Mouse (Mus musculus) neural tube, embryonic 14.5 days (tissue): ENCODE data around the gene Myo5c. TPM values are rescaled to one million over a fixed set of nuclear protein-coding genes. Genes with fewer than 3 reads are reported as not detected.
"Not testable (repeated sequence)": the region's sequence is repeated elsewhere in the genome, so short reads cannot be mapped to it uniquely, and the experiment has no call there.

ENCODE experiments used
- ATAC-seq: fragments of 200-750 bp; cut with Nextera tagmentation; 2 replicates; pipeline ENCODE4 v1.8.0; 2017; ENCODE audit warnings: low read depth, mild to moderate bottlenecking, moderate TSS enrichment, moderate library complexity
- H3K27ac ChIP-seq: fragments of 300-500 bp; sonication (generic); 2 replicates; pipeline ENCODE4 v1.5.1; 2014; ENCODE audit warnings: low read depth, mild to moderate bottlenecking, control low read depth, low read length, moderate library complexity, mixed read lengths
- H3K27me3 ChIP-seq: fragments of 300-500 bp; sonication (generic); 2 replicates; pipeline ENCODE4 v1.6.1; 2014; ENCODE audit warnings: low read length; ENCODE audit not compliant: control insufficient read depth, insufficient read depth
- H3K36me3 ChIP-seq: fragments of 300-500 bp; sonication (generic); 2 replicates; pipeline ENCODE4 v1.6.1; 2014; ENCODE audit warnings: low read length, mixed read lengths; ENCODE audit not compliant: control insufficient read depth, insufficient read depth
- H3K4me1 ChIP-seq: fragments of 300-500 bp; sonication (generic); 2 replicates; pipeline ENCODE4 v1.6.1; 2014; ENCODE audit warnings: low read length; ENCODE audit not compliant: control insufficient read depth, insufficient read depth
- H3K4me2 ChIP-seq: fragments of 300-500 bp; sonication (generic); 2 replicates; pipeline ENCODE4 v1.6.1; 2014; ENCODE audit warnings: mild to moderate bottlenecking, low read depth, low read length, control low read depth
- H3K4me3 ChIP-seq: fragments of 300-500 bp; sonication (generic); 2 replicates; pipeline ENCODE4 v1.5.1; 2014; ENCODE audit warnings: low read depth, low read length, control low read depth, mixed read lengths
- H3K9ac ChIP-seq: fragments of 300-500 bp; sonication (generic); replicated peaks from 2 replicates; pipeline ENCODE4 v1.6.1; 2014; ENCODE audit warnings: low read depth, mild to moderate bottlenecking, control low read depth, low read length, mixed read lengths
- H3K9me3 ChIP-seq: fragments of 300-500 bp; sonication (generic); 2 replicates; pipeline ENCODE4 v1.6.1; 2016; ENCODE audit warnings: low read length; ENCODE audit not compliant: control insufficient read depth
- WGBS: fragments of 180-500 bp; shearing (Covaris S2); extraction: QIAGEN DNeasy Blood & Tissue Kit; methylation state at CpG from one replicate; pipeline ENCODE4 v1.1.7; 2014; 5-methylcytosine and 5-hydroxymethylcytosine counted together
- polyA plus RNA-seq: library from polyadenylated mRNA; unstranded; fragments of >200 nt; fragmentation: Nextera tagmentation; extraction: Ambion mirVana; gene quantifications from 2 replicates; pipeline ENCODE4 v1.2.1, GENCODE M21; 2014

Gene Myo5c
- polyA plus RNA-seq, 1 experiment from 2014 or later, result 0.84 TPM

DNA sequence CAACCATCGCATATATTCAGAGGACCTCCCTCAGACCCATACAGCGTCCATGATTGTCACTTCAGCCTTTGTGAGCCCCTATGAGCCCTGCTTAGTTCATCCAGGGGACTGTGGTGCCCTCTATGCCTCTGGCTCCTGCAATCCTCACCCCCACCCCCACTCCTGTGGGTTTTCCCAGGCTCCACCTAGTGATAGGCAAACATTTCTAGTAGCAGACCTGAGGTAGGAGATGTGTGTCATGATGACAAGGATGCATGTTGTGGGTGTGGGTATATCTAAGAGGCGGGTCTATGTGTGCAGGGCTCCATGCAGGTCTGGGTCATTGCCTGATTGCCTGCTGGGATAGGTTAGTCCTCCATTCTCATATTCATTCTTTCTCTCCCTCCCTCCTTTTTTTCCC, 6.4 kb downstream of the Myo5c start:
- H3K36me3 ChIP-seq, result no peaks in the 10 kb centered on the region
- no peak overlapping the region for H3K27ac ChIP-seq
- H3K9ac ChIP-seq, result no peak overlapping the region
- WGBS, result 91% methylated on average over 3 of the region's 3 CpGs
- H3K9me3 ChIP-seq, result no peaks in the 10 kb centered on the region
- 0 out of 2 replicates have a peak, but pooled peaks cover 1% of the 10 kb centered on the region for H3K27me3 ChIP-seq
- ATAC-seq, result no peak
- H3K4me3 ChIP-seq, result no peak overlapping the region
- H3K4me2 ChIP-seq, result no peak overlapping the region
- H3K4me1 ChIP-seq, result no peaks in the 10 kb centered on the region

DNA sequence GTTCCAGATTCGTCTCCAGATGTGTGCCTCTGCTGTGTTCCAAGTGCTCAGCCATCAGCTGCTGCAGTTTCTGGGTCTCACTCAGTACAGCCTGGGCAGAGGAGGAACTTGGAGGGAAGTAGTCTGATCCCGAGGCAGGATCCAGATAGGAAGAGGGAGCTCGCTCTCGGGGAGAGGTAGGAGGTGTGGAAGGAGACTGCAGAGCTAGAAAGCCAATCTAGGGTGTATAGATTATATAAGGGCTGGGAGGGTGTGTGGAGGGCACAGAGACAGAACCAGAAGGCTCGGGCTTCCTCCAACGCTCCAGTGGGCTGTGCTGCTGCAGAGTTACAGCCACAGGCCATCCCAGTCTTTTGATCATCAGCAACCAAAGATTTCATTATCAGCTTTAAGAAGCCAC, 11.2 kb downstream of the Myo5c start:
- H3K27ac ChIP-seq, result no peak overlapping the region
- no peak overlapping the region for H3K4me3 ChIP-seq
- no peaks in the 10 kb centered on the region for H3K36me3 ChIP-seq
- no peak overlapping the region for H3K9ac ChIP-seq
- WGBS, result 83% methylated on average over 6 of the region's 6 CpGs
- no peaks in the 10 kb centered on the region for H3K27me3 ChIP-seq
- no peaks in the 10 kb centered on the region for H3K9me3 ChIP-seq
- no peak for ATAC-seq
- H3K4me1 ChIP-seq, result no peaks in the 10 kb centered on the region
- H3K4me2 ChIP-seq, result no peak overlapping the region

DNA sequence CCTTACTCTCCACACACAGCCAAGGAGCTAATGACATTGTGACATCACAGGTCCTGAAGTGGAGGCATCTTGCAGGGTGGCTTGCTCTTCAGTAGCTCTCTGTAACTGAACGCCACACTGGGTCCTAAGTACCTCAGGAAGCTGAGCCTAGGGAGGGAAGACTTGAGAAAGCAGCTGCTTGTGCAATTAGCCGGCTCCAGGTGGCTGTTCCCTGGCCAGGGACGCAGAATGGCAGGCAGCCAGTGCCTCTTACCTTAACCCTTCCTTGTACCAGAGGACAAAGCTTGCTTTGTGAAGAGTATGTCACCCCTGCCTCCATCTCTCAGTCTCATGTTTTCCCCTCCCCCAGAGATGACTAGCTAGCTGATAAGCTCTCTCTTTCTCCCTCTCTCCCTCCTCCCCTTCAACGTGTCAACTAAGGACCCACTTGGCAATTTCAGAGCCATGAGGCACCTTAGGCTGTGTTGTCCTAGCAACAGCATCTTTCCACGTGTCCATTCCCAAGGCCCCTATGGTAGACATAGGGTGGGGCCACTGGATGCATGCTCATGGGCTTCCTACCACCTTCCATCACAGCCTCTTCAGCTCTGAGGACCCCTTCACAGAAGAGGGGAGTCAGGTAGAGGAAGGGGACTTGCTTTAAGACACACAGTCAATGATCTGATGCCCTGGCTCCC, 12.0 kb downstream of the Myo5c start:
- Histone ChIP-seq H3K4me1 (no peaks in the 10 kb centered on the region), H3K9me3 (no peaks in the 10 kb centered on the region), H3K4me2 (no peak overlapping the region), H3K27me3 (no peaks in the 10 kb centered on the region), H3K36me3 (no peaks in the 10 kb centered on the region), H3K4me3 (no peak overlapping the region), H3K27ac (no peak overlapping the region), H3K9ac (no peak overlapping the region)
- 21% methylated on average over 5 of the region's 5 CpGs for WGBS
- ATAC-seq, result peak; percentile 38; the same call in 1 of the 2 replicates

DNA sequence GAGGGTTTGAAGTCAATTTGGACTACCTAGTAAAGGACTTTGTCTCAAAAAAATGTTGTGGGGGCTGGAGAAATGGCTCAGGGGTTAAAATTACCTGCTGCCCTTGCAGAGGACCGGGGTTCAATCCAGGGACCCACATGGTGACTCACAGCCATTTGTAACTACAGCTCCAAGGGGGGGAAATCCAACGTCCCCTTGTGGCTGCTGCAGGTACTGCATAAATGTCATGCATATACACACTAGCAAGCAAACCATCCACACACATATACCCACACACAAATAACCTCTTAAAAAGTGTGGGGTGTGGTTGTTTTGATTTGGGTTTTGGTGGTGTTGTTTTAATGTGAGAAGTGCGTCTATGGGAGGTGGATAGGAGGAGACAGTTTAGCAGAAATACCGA, 12.7 kb downstream of the Myo5c start:
- Histone ChIP-seq H3K27ac (no peak overlapping the region), H3K4me1 (no peaks in the 10 kb centered on the region), H3K4me3 (no peak overlapping the region), H3K9ac (no peak overlapping the region), H3K36me3 (no peaks in the 10 kb centered on the region), H3K4me2 (no peak overlapping the region), H3K27me3 (no peaks in the 10 kb centered on the region), H3K9me3 (no peaks in the 10 kb centered on the region)
- no peak for ATAC-seq
- 85% methylated on average over 4 of the region's 4 CpGs for WGBS

DNA sequence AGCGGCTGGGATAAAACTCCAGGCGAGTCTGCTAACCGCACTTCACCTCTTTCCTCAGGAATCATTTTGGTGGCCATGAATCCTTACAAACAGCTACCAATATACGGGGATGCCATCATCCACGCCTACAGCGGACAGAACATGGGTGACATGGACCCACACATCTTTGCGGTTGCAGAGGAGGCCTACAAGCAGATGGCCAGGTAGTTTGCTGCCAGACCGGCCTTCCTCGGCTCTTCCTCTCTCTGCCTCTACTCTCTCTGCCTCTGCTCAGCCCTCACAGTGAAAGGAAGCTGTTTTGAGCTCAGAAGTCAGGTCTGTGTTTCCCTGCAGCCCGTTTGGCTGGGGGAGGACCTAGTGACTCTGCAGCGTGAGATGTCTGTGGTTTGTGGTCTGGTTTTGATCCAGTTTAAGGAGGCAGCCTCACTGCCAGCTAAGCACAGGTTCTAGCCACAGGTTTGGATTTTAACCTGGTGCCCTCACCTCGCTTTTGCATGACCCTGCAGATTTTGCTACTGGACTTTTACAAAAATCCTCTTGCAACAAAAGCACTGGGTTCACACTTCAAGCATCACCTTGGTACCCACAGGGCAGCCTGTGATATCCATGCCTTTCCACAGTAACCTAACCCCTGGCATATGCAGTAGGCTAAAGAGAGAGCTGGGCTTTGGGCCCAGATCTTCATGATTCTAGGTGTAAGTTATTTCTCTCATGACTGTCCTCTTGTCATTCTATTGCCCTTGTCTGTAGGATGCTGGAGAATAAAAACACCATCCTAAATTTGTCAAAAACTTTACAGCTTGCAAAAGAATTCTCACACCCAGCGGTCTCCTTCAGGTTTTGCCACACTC, 14.5 kb downstream of the Myo5c start:
- Histone ChIP-seq H3K4me1 (no peaks in the 10 kb centered on the region), H3K4me2 (no peak overlapping the region), H3K9ac (no peak overlapping the region), H3K27ac (no peak overlapping the region), H3K36me3 (no peaks in the 10 kb centered on the region), H3K9me3 (no peaks in the 10 kb centered on the region), H3K27me3 (no peaks in the 10 kb centered on the region), H3K4me3 (no peak overlapping the region)
- ATAC-seq, result no peak
- WGBS, result 90% methylated on average over 13 of the region's 13 CpGs

DNA sequence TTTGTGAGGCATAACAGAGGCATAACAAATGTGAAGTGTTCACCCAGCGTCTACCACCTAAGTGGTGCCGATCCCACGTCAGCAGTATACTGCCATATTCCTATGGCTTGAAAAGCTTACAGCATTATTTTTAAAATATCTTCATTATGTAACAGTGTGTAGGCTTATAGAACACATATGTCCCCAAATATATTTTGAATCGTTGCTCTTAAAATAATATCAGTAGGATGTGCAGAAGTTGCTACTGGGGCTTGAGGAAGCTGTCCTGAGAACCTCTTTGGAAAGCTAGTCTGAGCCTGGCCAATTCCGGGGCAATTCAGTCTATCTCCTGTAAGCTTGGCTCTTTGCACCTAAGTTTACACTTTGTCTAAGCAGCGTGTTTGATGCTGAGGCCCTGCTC, 16.1 kb downstream of the Myo5c start:
- H3K36me3 ChIP-seq, result no peaks in the 10 kb centered on the region
- no peak overlapping the region for H3K9ac ChIP-seq
- H3K9me3 ChIP-seq, result no peaks in the 10 kb centered on the region
- WGBS, result 85% methylated on average over 6 of the region's 6 CpGs
- no peak overlapping the region for H3K4me3 ChIP-seq
- no peak overlapping the region for H3K4me2 ChIP-seq
- H3K27ac ChIP-seq, result no peak overlapping the region
- no peaks in the 10 kb centered on the region for H3K27me3 ChIP-seq
- H3K4me1 ChIP-seq, result no peaks in the 10 kb centered on the region
- no peak for ATAC-seq

DNA sequence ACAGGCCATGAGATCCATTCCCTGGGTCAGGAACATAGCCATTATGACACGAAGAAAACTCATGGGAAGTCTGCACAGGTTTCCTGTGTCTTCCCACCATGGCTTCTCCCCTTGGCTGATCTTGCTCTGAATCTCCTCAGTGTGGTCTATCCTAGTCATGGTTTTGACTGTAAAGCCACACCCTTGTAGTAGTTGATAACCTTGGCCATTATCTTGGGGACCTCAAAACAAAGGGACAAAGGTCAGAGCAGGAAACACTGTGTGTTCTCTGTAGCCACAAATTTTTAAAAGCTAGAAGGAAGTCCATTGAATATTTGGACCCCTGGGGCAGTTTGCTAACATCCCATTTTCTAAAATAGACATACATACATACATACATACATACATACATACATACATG, 16.5 kb downstream of the Myo5c start:
- no peaks in the 10 kb centered on the region for H3K27me3 ChIP-seq
- 73% methylated on average over 1 of the region's 1 CpGs for WGBS
- ATAC-seq, result no peak
- H3K9ac ChIP-seq, result no peak overlapping the region
- no peak overlapping the region for H3K4me2 ChIP-seq
- H3K4me1 ChIP-seq, result no peaks in the 10 kb centered on the region
- no peaks in the 10 kb centered on the region for H3K36me3 ChIP-seq
- no peak overlapping the region for H3K27ac ChIP-seq
- H3K4me3 ChIP-seq, result no peak overlapping the region
- no peaks in the 10 kb centered on the region for H3K9me3 ChIP-seq

DNA sequence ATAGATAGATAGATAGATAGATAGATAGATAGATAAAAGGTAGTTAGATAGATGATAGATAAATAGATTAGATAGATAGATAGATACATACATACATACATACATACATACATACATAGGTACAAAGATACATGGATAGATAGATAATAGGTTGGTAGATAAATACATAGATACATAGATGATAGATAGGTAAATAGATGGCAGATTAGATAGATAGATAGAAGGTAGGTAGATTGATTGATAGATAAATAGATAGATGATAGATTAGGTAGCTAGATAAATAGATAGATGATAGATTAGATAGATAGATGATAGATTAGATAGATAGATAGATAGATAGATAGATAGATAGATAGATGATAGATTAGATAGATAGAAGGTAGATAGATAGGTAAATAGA, 17.1 kb downstream of the Myo5c start:
- peaks cover 3% of the 10 kb centered on the region; the same call in 1 of the 2 replicates for H3K4me1 ChIP-seq
- no peaks in the 10 kb centered on the region for H3K36me3 ChIP-seq
- H3K4me2 ChIP-seq, result no peak overlapping the region
- H3K9ac ChIP-seq, result no peak overlapping the region
- H3K9me3 ChIP-seq, result no peaks in the 10 kb centered on the region
- H3K4me3 ChIP-seq, result no peak overlapping the region
- no peak for ATAC-seq
- no peak overlapping the region for H3K27ac ChIP-seq
- H3K27me3 ChIP-seq, result no peaks in the 10 kb centered on the region

DNA sequence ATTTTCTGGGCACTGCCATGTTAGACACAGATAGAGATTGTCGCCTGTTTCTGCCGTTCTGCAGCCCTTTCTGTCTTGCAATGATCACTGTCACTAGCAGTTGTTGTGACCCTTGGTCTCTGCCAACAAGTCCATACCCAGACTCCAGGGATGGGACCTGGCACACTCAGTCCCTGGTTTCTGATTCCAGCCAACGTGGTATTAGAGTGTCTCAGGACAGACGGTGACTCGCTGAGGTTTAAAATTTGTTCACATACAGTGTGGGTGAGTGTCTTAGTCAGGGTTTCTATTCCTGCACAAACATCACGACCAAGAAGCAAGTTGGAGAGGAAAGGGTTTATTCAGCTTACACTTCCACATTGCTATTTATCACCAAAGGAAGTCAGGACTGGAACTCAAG, 21.3 kb downstream of the Myo5c start:
- not testable (repeated sequence) for H3K4me3 ChIP-seq, H3K27me3 ChIP-seq, H3K4me1 ChIP-seq, H3K9me3 ChIP-seq, H3K27ac ChIP-seq, H3K4me2 ChIP-seq, H3K9ac ChIP-seq, H3K36me3 ChIP-seq, ATAC-seq
- WGBS, result 84% methylated on average over 6 of the region's 6 CpGs
